Mouse (Mus musculus) gastrocnemius, adult 2 months (tissue): ENCODE results near the gene Asic2. TPM values are rescaled to one million over a fixed set of nuclear protein-coding genes. Genes with fewer than 3 reads are reported as not detected.
"Not testable (repeated sequence)": the region's sequence is repeated elsewhere in the genome, so short reads cannot be mapped to it uniquely, and the experiment has no call there.

Source experiments
- DNase-seq: peaks from one replicate; pipeline ENCODE4 v3.0.0; 2022
- H3K27ac ChIP-seq: fragments of 200-600 bp; 2 replicates; pipeline ENCODE4 v1.8.1; 2022; ENCODE audit warnings: mild to moderate bottlenecking
- H3K4me3 ChIP-seq: fragments of 200-600 bp; 2 replicates; pipeline ENCODE4 v1.8.1; 2022; ENCODE audit warnings: mild to moderate bottlenecking, moderate library complexity
- CTCF ChIP-seq: fragments of 200-600 bp; IDR thresholded peaks from 2 replicates; pipeline ENCODE4 v1.8.1; 2022; ENCODE audit warnings: antibody characterized with exemption, mild to moderate bottlenecking, moderate library complexity
- intact Hi-C: fragments of 180-260 bp; cut with DNase I; formaldehyde crosslinking; loops from one replicate; pipeline ENCODE4 v1.15.1; 2025
- total RNA-seq, 2 experiments: library from RNA; stranded (reverse); gene quantifications; 2 replicates each; pipeline ENCODE4 v1.2.3; 2021

The Asic2 gene
- total RNA-seq, 2 experiments from 2014 or later = 0.10 TPM; not detected in 1

DNA sequence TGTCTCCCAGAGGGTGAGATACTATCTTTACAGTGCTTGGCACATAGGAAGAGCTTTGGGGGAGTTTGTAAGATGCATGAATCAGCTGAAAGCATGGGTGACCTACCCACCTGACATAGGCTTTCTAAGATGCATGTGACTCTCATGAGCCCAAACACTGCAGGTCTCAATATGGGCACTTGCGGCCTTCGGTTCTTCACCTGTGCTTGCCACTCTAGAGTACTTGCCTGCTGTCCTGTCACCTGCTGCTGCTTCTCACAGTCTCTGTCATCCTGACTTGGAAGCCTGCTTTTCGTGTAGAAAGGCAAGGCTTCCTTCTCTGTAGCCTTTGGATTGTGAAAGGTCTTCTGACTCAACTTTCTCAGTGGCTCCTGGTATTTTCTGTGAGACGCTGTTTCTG lies 645.1 kb downstream of the Asic2 start:
- DNase-seq = no peak
- Histone ChIP-seq H3K27ac (no peak overlapping the region), H3K4me3 (no peak overlapping the region)
- no peak for TF ChIP-seq CTCF
- intact Hi-C loops = no loop called here

GRCm38 (mm10) chr11:81322466-81322865 lies 645.8 kb downstream of the Asic2 start:
- intact Hi-C loops = no loop called here

GRCm38 (mm10) chr11:81290041-81290440 lies 678.2 kb downstream of the Asic2 start:
- no peak overlapping the region for H3K27ac ChIP-seq
- no peak for DNase-seq
- no peak for TF ChIP-seq CTCF
- no peak overlapping the region for H3K4me3 ChIP-seq
- intact Hi-C loops = no loop called here

More at GRCm38 (mm10) chr11:81322466-81322865, 645.8 kb downstream of the Asic2 start:
- H3K4me3 ChIP-seq = no peak overlapping the region
- no peak for TF ChIP-seq CTCF
- H3K27ac ChIP-seq = no peak overlapping the region
- no peak for DNase-seq

GRCm38 (mm10) chr11:81283185-81283584 lies 685.1 kb downstream of the Asic2 start:
- no peak for DNase-seq
- Histone ChIP-seq H3K27ac (no peak overlapping the region), H3K4me3 (no peak overlapping the region)
- TF ChIP-seq CTCF = no peak
- intact Hi-C loops = no loop called here

DNA sequence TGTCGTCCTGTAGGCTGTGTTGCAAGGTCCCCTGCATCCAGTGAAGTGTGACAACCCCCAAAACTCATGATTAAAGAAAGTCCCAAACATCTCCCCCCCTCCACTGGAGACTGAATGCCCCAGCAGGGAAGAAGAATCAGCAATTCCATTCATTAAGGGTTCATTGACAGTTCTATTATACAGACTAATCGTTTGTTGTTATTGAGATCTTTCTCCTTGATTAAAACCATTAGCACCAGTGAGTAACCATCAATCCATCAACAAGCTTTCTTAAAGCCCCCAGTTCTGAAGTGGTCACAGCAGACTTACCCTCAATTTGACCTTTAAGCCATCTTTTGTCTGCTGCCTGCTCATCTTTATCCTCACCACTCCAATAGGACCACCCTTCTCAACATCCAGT lies 688.2 kb downstream of the Asic2 start:
- Histone ChIP-seq H3K4me3 (no peak overlapping the region), H3K27ac (no peak overlapping the region)
- DNase-seq = no peak
- TF ChIP-seq CTCF = no peak
- intact Hi-C loops = no loop called here

- TF ChIP-seq CTCF = no peak
- Histone ChIP-seq H3K4me3 (no peak overlapping the region), H3K27ac (no peak overlapping the region)
- DNase-seq = no peak
- intact Hi-C loops = no loop called here
Observed at GRCm38 (mm10) chr11:81277406-81277805, 690.9 kb downstream of the Asic2 start.

DNA sequence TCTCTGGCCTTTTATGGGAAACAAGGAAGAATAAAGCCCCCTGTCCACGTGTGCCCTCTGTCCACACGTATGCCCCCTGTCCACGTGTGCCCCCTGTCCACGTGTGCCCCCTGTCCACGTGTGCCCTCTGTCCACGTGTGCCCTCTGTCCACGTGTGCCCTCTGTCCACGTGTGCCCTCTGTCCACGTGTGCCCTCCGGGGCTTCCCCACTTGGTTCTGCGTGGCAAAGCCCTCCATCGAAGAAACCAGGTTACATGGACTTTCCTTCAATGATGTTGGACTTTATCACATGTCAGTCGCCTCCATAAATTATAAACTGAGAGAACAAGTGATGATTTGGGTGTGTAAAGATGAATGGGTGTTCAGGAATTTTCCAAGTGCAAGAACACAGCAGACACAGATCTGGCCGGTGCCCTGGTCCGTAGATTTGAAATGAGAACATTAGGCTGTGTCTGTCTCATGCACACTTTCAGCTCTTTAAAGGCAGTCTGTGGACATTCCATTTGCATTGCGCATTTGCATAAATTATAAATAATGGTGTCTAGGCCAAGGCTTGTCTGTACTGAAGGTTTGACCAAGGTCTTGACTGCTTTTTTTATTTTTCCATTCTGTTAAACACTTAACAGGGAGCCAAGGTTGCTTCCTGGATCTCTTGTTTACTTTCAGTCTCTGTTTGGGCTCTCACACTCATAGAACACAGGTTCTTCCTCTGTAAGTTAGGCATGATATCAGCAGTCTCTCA lies 695.4 kb downstream of the Asic2 start:
- H3K27ac ChIP-seq = no peak overlapping the region
- TF ChIP-seq CTCF = no peak
- no peak overlapping the region for H3K4me3 ChIP-seq
- DNase-seq = no peak
- intact Hi-C loops = no loop called here

GRCm38 (mm10) chr11:81271422-81271821 lies 696.8 kb downstream of the Asic2 start:
- intact Hi-C loops = no loop called here
- no peak for DNase-seq
- no peak for TF ChIP-seq CTCF
- H3K4me3 ChIP-seq = no peak overlapping the region
- H3K27ac ChIP-seq = no peak overlapping the region

DNA sequence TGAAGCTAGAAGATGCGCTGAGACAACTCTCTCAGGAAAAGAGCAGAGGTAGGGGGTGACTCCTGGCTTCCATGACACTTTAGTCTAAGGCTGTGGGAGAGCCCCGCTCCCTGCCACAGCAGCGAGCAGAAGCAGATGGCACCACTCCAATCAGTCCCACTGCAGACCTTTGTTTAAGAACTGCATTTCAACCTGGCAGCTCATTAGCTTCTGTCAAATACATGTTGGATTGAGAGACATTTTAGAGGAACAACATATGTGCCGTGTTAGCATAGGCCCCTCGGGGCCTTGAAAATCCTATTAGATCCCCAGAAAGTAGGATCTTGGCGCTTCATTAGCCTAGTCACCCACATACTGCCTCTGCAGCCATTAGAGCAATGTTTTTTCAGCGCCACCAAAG lies 697.7 kb downstream of the Asic2 start:
- no peak for TF ChIP-seq CTCF
- DNase-seq = no peak

GRCm38 (mm10) chr11:81263757-81264156 lies 704.5 kb downstream of the Asic2 start:
- intact Hi-C loops = no loop called here
- DNase-seq = no peak
- no peak overlapping the region for H3K27ac ChIP-seq
- no peak overlapping the region for H3K4me3 ChIP-seq
- TF ChIP-seq CTCF = no peak

More for the DNA sequence above, 697.7 kb downstream of the Asic2 start:
- Histone ChIP-seq H3K4me3 (no peak overlapping the region), H3K27ac (no peak overlapping the region)
- intact Hi-C loops = no loop called here

DNA sequence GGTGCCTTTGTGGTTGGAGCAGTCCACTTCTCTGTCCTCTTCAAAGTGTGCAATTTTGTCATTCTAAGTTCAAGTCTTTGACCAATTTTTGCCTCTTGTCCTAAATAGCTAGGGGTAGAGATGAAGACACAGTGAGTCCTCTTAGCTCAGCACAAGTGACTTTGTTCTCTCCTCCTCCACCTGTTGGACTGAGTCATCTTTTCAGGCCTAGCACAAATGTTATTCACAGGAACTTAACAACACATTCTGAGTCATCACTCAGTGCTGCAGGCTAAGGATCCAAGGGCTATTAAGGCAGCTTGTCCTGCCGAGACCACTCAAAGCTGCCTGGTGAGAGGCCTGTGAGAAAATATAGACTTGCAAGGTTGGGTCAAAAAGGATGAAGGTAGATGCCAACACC lies 705.1 kb downstream of the Asic2 start:
- Histone ChIP-seq H3K4me3 (no peak overlapping the region), H3K27ac (no peak overlapping the region)
- intact Hi-C loops = no loop called here
- no peak for TF ChIP-seq CTCF
- no peak for DNase-seq

DNA sequence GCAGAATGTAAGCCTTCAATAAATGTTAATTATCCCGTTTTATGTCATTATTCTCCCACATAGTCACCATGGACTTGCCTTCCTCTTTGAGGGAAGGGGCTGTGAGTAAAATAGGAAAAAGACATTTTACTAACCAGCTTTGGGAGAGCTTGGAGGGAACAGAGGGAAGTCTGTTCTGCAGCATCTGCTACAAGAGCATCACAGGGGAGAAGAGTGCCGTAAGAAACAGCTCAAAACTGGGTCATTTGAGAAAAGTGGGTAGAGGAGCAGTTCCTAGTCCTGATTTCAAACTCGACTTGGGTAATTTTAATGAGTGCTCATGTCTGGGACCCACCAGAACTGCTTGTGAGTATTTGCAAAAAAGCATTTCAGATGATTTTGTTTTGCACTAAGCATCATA lies 707.0 kb downstream of the Asic2 start:
- DNase-seq = no peak
- intact Hi-C loops = no loop called here

DNA sequence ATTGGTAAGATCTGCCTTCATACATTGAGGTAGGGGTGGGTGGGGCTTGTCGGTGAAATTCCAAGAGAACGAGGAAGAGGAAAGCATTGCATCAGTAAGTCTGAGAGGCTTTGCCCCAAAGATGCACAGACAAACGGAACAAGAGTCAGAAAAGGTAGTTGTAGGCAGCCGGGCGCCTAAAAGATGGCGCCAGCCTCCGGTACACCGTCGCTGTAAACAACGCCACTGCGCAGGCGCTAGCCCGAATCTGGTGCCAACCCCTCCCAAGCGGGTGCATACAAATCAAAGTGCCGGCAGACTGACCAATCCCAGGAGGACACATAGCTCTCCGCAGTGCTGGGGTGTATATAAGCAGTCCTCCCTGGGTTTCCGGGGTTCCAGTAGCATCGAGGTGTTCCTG lies 727.1 kb downstream of the Asic2 start:
- DNase-seq, intact Hi-C loops, H3K27ac ChIP-seq, H3K4me3 ChIP-seq: not testable (repeated sequence)

More for the DNA sequence above, 707.0 kb downstream of the Asic2 start:
- Histone ChIP-seq H3K27ac (no peak overlapping the region), H3K4me3 (no peak overlapping the region)
- TF ChIP-seq CTCF = no peak
